Mouse (Mus musculus) intestine, embryonic 14.5 days (tissue): ENCODE results near the gene C2cd4d. TPM values are rescaled to one million over a fixed set of nuclear protein-coding genes. Genes with fewer than 3 reads are reported as not detected.
A peak's percentile ranks its signal among the peaks of the same experiment; 100 is the strongest.

ENCODE experiments used
- ATAC-seq: fragments of 200-750 bp; cut with Nextera tagmentation; replicated peaks from 2 replicates; pipeline ENCODE4 v1.8.0; 2017; ENCODE audit warnings: low read depth, moderate number of reproducible peaks, moderate TSS enrichment, moderate library complexity; ENCODE audit not compliant: low FRiP score, low TSS enrichment
- DNase-seq: peaks from one replicate; pipeline ENCODE4 v3.0.0-alpha.2; 2018; ENCODE audit warnings: low spot score
- H3K27ac ChIP-seq: fragments of 300-500 bp; sonication (generic); 2 replicates; pipeline ENCODE4 v1.5.1; 2014; ENCODE audit warnings: low read depth, mild to moderate bottlenecking, control low read depth
- H3K27me3 ChIP-seq: fragments of 300-500 bp; sonication (generic); replicated peaks from 2 replicates; pipeline ENCODE4 v1.6.1; 2014; ENCODE audit warnings: low read length, control low read depth; ENCODE audit not compliant: control insufficient read depth, insufficient read depth
- H3K36me3 ChIP-seq: fragments of 300-500 bp; sonication (generic); 2 replicates; pipeline ENCODE4 v1.6.1; 2014; ENCODE audit warnings: low read length, control low read depth; ENCODE audit not compliant: control insufficient read depth, insufficient read depth
- H3K4me1 ChIP-seq: fragments of 300-500 bp; sonication (generic); replicated peaks from 2 replicates; pipeline ENCODE4 v1.6.1; 2014; ENCODE audit warnings: low read length, control low read depth, mixed read lengths; ENCODE audit not compliant: control insufficient read depth, insufficient read depth
- H3K4me2 ChIP-seq: fragments of 300-500 bp; sonication (generic); 2 replicates; pipeline ENCODE4 v1.6.1; 2014; ENCODE audit warnings: low read length
- H3K4me3 ChIP-seq: fragments of 300-500 bp; sonication (generic); 2 replicates; pipeline ENCODE4 v1.5.1; 2014; ENCODE audit warnings: low read depth, low read length, control low read depth, mixed read lengths
- H3K9ac ChIP-seq: fragments of 300-500 bp; sonication (generic); 2 replicates; pipeline ENCODE4 v1.6.1; 2014; ENCODE audit warnings: mild to moderate bottlenecking, low read length
- H3K9me3 ChIP-seq: fragments of 300-500 bp; sonication (generic); 2 replicates; pipeline ENCODE4 v1.6.1; 2016; ENCODE audit warnings: low read length, control low read depth; ENCODE audit not compliant: control insufficient read depth
- WGBS: fragments of 180-500 bp; shearing (Covaris S2); extraction: QIAGEN DNeasy Blood & Tissue Kit; methylation state at CpG from one replicate; pipeline ENCODE4 v1.1.7; 2014; 5-methylcytosine and 5-hydroxymethylcytosine counted together
- polyA plus RNA-seq: library from polyadenylated mRNA; unstranded; fragments of >200 nt; fragmentation: Nextera tagmentation; extraction: Ambion mirVana; gene quantifications from 2 replicates; pipeline ENCODE4 v1.2.1, GENCODE M21; 2014

Gene C2cd4d
- polyA plus RNA-seq, 1 experiment from 2014 or later = 1.1 TPM

DNA sequence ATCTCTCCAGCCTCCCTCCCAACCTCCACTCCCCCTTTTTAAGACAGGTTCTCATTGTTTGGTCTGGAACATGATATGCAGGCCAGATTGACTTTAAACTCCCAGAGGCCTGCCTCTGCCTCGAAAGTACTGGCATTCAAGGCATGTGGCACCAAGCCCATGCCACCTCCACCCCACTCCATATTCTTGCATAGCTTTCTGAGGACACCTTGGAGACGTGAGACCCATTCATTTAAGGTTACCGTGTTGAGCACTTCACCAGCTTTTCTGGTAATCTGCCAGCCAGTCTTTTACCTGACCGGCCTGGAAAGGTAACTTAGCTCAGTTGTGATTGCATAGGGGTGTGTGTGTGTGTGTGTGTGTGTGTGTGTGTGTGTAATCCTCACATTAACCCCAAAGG, 43.3 kb downstream of the C2cd4d start:
- no peak overlapping the region for H3K4me2 ChIP-seq
- no peak for ATAC-seq
- no peak overlapping the region for H3K4me3 ChIP-seq
- no peak overlapping the region for H3K27ac ChIP-seq
- no peak for DNase-seq
- WGBS = 62% methylated on average over 4 of the region's 4 CpGs
- H3K27me3 ChIP-seq = peaks cover 14% of the 10 kb centered on the region
- H3K9me3 ChIP-seq = no peaks in the 10 kb centered on the region
- no peaks in the 10 kb centered on the region for H3K4me1 ChIP-seq
- no peak overlapping the region for H3K9ac ChIP-seq
- no peaks in the 10 kb centered on the region for H3K36me3 ChIP-seq

DNA sequence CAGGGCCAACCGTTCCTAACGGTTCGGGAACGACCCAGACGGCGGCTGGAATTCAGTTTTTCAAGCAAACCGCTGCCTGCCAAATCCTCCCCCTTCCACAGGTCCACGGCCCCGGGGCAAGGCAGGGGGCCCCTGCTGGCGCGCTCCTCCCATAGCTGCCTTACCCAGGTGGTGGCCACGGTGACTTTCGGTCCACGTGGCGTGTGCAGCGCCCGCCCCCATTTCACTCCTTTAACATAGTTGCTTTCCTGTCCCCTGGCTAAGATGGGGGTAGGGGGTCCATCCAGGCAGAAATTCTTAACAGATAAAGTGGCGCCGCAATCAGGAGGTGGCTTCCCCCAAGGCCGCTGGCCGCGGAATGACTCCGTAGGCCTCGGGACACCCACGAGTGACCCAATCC, 50.3 kb downstream of the C2cd4d start:
- Histone ChIP-seq H3K4me2 (peak overlapping the region; percentile 69), H3K27ac (no peak overlapping the region), H3K4me3 (peak overlapping the region; percentile 42), H3K27me3 (no peaks in the 10 kb centered on the region), H3K9me3 (no peaks in the 10 kb centered on the region), H3K9ac (peak overlapping the region; percentile 43), H3K36me3 (no peaks in the 10 kb centered on the region), H3K4me1 (peaks cover 9% of the 10 kb centered on the region; the same call in 1 of the 2 replicates)
- 11% methylated on average over 25 of the region's 25 CpGs for WGBS
- DNase-seq (no peak), ATAC-seq (peak; percentile 40; the same call in 1 of the 2 replicates)

DNA sequence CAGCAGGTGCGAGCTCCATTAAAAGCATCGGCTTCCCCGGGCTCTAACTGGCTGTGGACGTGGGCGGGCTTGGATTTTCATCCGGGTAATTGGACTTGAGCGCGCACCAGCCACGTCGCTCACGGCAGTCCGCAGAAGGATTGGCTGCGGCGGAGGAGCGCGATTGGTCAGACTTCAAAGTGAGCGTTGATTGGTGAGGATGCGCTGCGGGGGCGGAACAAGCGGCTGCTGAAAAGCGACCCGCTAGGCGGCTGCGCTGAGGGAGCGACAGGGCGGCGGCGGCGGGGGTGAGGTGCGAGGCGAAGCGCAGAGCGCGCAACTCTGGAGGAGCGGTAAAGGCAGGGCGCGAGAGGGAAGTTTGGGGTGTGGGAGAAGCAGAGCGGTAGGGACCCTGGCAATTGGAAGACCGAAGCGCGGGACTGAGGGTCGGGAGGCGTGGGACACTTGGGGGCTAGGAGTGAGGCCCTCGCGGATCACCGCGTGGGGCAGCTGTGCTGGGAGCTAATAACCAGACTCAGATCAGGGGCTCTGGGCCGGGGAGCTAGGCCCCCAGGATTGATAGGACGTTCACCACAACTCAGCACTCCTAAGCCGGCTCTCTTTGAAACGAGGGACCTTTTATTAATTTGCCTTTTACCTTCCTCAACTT, 50.9 kb downstream of the C2cd4d start, which contains the start of gene Tdrkh:
Tdrkh (plus strand) TSS at position 243 of the 649 bp plus-strand sequence.
- WGBS = 6% methylated on average over 51 of the region's 52 CpGs
- Histone ChIP-seq H3K27me3 (no peaks in the 10 kb centered on the region), H3K36me3 (no peaks in the 10 kb centered on the region), H3K4me3 (peak within 1 kb of the TSS; percentile 42), H3K9ac (peak within 1 kb of the TSS; percentile 43), H3K4me2 (peak within 1 kb of the TSS; percentile 69), H3K9me3 (no peaks in the 10 kb centered on the region), H3K4me1 (peaks cover 9% of the 10 kb centered on the region; the same call in 1 of the 2 replicates), H3K27ac (no peak within 1 kb of the TSS)
- ATAC-seq (peak; percentile 99), DNase-seq (peak; percentile 94)

Other genes starting within 250 kb of the C2cd4d start
- not detected in 2 replicates for gene Gm10696, start 184.2 kb upstream of the C2cd4d start, polyA plus RNA-seq
- not detected in 2 replicates for gene Gm5286, start 165.7 kb upstream of the C2cd4d start, polyA plus RNA-seq
- not detected in 2 replicates for gene Gm4778, start 98.4 kb upstream of the C2cd4d start, polyA plus RNA-seq
- gene Them4, start 52.3 kb upstream of the C2cd4d start, polyA plus RNA-seq = 17.5 and 18.3 TPM in 2 replicates
- not detected in 2 replicates for gene Them5, start 20.3 kb upstream of the C2cd4d start, polyA plus RNA-seq
- 3.8 and 4.0 TPM in 2 replicates for gene Rorc, start 10.4 kb downstream of the C2cd4d start, polyA plus RNA-seq
- 0.38 and 0.52 TPM in 2 replicates for gene Lingo4, start 36.1 kb downstream of the C2cd4d start, polyA plus RNA-seq
- 11.4 and 14.6 TPM in 2 replicates for gene Tdrkh, start 50.8 kb downstream of the C2cd4d start, polyA plus RNA-seq
- 73.2 and 76.2 TPM in 2 replicates for gene Mrpl9, start 80.9 kb downstream of the C2cd4d start, polyA plus RNA-seq
- 0.26 and 0.51 TPM in 2 replicates for gene Oaz3, start 81.5 kb downstream of the C2cd4d start, polyA plus RNA-seq
- 47.7 and 54.3 TPM in 2 replicates for gene Celf3, start 115.9 kb downstream of the C2cd4d start, polyA plus RNA-seq
- 8.1 and 9.3 TPM in 2 replicates for gene Riiad1, start 117.9 kb downstream of the C2cd4d start, polyA plus RNA-seq
- 28.6 and 33.8 TPM in 2 replicates for gene Snx27, start 220.3 kb downstream of the C2cd4d start, polyA plus RNA-seq